Mouse (Mus musculus) liver, embryonic 16.5 days (tissue): ENCODE measurements around the gene Olfr392. TPM values are rescaled to one million over a fixed set of nuclear protein-coding genes. Genes with fewer than 3 reads are reported as not detected.

ENCODE experiments used
- ATAC-seq: fragments of 200-750 bp; cut with Nextera tagmentation; 2 replicates; pipeline ENCODE4 v1.8.0; 2017; ENCODE audit warnings: low read depth, mild to moderate bottlenecking, moderate number of reproducible peaks, moderate library complexity
- H3K27ac ChIP-seq: fragments of 300-500 bp; sonication (generic); 2 replicates; pipeline ENCODE4 v1.5.1; 2014; ENCODE audit warnings: mild to moderate bottlenecking, low read length
- H3K27me3 ChIP-seq: fragments of 300-500 bp; sonication (generic); 2 replicates; pipeline ENCODE4 v1.6.1; 2014; ENCODE audit warnings: low read depth, low read length, mixed read lengths; ENCODE audit not compliant: control insufficient read depth, insufficient read depth
- H3K36me3 ChIP-seq: fragments of 300-500 bp; sonication (generic); 2 replicates; pipeline ENCODE4 v1.6.1; 2014; ENCODE audit warnings: mild to moderate bottlenecking; ENCODE audit not compliant: control insufficient read depth, insufficient read depth
- H3K4me1 ChIP-seq: fragments of 300-500 bp; sonication (generic); 2 replicates; pipeline ENCODE4 v1.6.1; 2014; ENCODE audit warnings: low read depth, low read length, mixed read lengths; ENCODE audit not compliant: control insufficient read depth
- H3K4me2 ChIP-seq: fragments of 300-500 bp; sonication (generic); 2 replicates; pipeline ENCODE4 v1.6.1; 2014; ENCODE audit warnings: low read depth, low read length, mixed read lengths
- H3K4me3 ChIP-seq: fragments of 300-500 bp; sonication (generic); 2 replicates; pipeline ENCODE4 v1.5.1; 2014; ENCODE audit warnings: low read depth, mild to moderate bottlenecking, low read length
- H3K9ac ChIP-seq: fragments of 300-500 bp; sonication (generic); 2 replicates; pipeline ENCODE4 v1.6.1; 2014; ENCODE audit warnings: low read depth, low read length
- H3K9me3 ChIP-seq: fragments of 300-500 bp; sonication (generic); replicated peaks from 2 replicates; pipeline ENCODE4 v1.6.1; 2016; ENCODE audit warnings: low read length; ENCODE audit not compliant: control insufficient read depth
- WGBS: fragments of 180-500 bp; shearing (Covaris S2); extraction: QIAGEN DNeasy Blood & Tissue Kit; methylation state at CpG from one replicate; pipeline ENCODE4 v1.1.7; 2014; ENCODE audit not compliant: insufficient replicate concordance; 5-methylcytosine and 5-hydroxymethylcytosine counted together
- polyA plus RNA-seq: library from polyadenylated mRNA; unstranded; fragments of >200 nt; fragmentation: Nextera tagmentation; extraction: Ambion mirVana; gene quantifications from 2 replicates; pipeline ENCODE4 v1.2.1, GENCODE M21; 2015

The Olfr392 gene
- not detected in 2 replicates for polyA plus RNA-seq

- ATAC-seq: no peak
- H3K4me3 ChIP-seq: no peak within 1 kb of the TSS
- no peaks in the 10 kb centered on the region for H3K9me3 ChIP-seq
- no peak within 1 kb of the TSS for H3K4me2 ChIP-seq
- H3K27ac ChIP-seq: no peak within 1 kb of the TSS
- H3K4me1 ChIP-seq: no peaks in the 10 kb centered on the region
- 74% methylated on average over 1 of the region's 1 CpGs for WGBS
- no peaks in the 10 kb centered on the region for H3K27me3 ChIP-seq
- H3K9ac ChIP-seq: no peak within 1 kb of the TSS
- H3K36me3 ChIP-seq: no peaks in the 10 kb centered on the region
These were observed at the start of gene Olfr392 for GRCm38 (mm10) chr11:73816949-73817348. Gene Olfr392, minus strand, starts transcription at chr11:73817049.

GRCm38 (mm10) chr11:73851354-73851753, 34.5 kb upstream of the Olfr392 start, which contains the start of gene Olfr393:
Gene Olfr393, minus strand, starts transcription at chr11:73851454.
- no peaks in the 10 kb centered on the region for H3K9me3 ChIP-seq
- ATAC-seq: no peak
- no peak within 1 kb of the TSS for H3K4me2 ChIP-seq
- no peaks in the 10 kb centered on the region for H3K27me3 ChIP-seq
- H3K9ac ChIP-seq: no peak within 1 kb of the TSS
- H3K4me3 ChIP-seq: no peak within 1 kb of the TSS
- no peaks in the 10 kb centered on the region for H3K36me3 ChIP-seq
- no peaks in the 10 kb centered on the region for H3K4me1 ChIP-seq
- H3K27ac ChIP-seq: no peak within 1 kb of the TSS

- H3K36me3 ChIP-seq: no peaks in the 10 kb centered on the region
- no peak within 1 kb of the TSS for H3K9ac ChIP-seq
- ATAC-seq: no peak
- H3K4me3 ChIP-seq: no peak within 1 kb of the TSS
- no peak within 1 kb of the TSS for H3K27ac ChIP-seq
- H3K4me2 ChIP-seq: no peak within 1 kb of the TSS
- no peaks in the 10 kb centered on the region for H3K4me1 ChIP-seq
- no peaks in the 10 kb centered on the region for H3K9me3 ChIP-seq
- no peaks in the 10 kb centered on the region for H3K27me3 ChIP-seq
- 4% methylated on average over 1 of the region's 1 CpGs for WGBS
These were observed 13.9 kb downstream of the Olfr392 start, which contains the start of gene Olfr391-ps for GRCm38 (mm10) chr11:73802952-73803351. Gene Olfr391-ps, minus strand, starts transcription at chr11:73803052.

GRCm38 (mm10) chr11:73782664-73783063, 34.2 kb downstream of the Olfr392 start, which contains the start of gene Olfr390:
Gene Olfr390, plus strand, starts transcription at chr11:73782964.
- Histone ChIP-seq H3K27me3 (no peaks in the 10 kb centered on the region), H3K9me3 (no peaks in the 10 kb centered on the region), H3K4me1 (no peaks in the 10 kb centered on the region), H3K4me3 (no peak within 1 kb of the TSS), H3K4me2 (no peak within 1 kb of the TSS), H3K9ac (no peak within 1 kb of the TSS), H3K36me3 (no peaks in the 10 kb centered on the region), H3K27ac (no peak within 1 kb of the TSS)
- no peak for ATAC-seq
- WGBS: 55% methylated on average over 1 of the region's 1 CpGs

- Histone ChIP-seq H3K4me1 (no peaks in the 10 kb centered on the region), H3K9me3 (no peaks in the 10 kb centered on the region), H3K27ac (no peak within 1 kb of the TSS), H3K9ac (no peak within 1 kb of the TSS), H3K4me2 (no peak within 1 kb of the TSS), H3K27me3 (no peaks in the 10 kb centered on the region), H3K4me3 (no peak within 1 kb of the TSS), H3K36me3 (no peaks in the 10 kb centered on the region)
- no peak for ATAC-seq
- WGBS: 70% methylated on average over 1 of the region's 1 CpGs
These were observed 36.2 kb downstream of the Olfr392 start, which contains the start of gene Olfr389 for GRCm38 (mm10) chr11:73780613-73781012. Gene Olfr389, minus strand, starts transcription at chr11:73780713.

Other genes starting within 250 kb of the Olfr392 start
- gene Olfr385, start 224.0 kb downstream of the Olfr392 start, polyA plus RNA-seq: not detected in 2 replicates
- gene Olfr384, start 218.5 kb downstream of the Olfr392 start, polyA plus RNA-seq: not detected in 2 replicates
- gene Zfp735, start 128.3 kb downstream of the Olfr392 start, polyA plus RNA-seq: not detected in 2 replicates
- gene Olfr389, start 36.3 kb downstream of the Olfr392 start, polyA plus RNA-seq: not detected in 2 replicates
- gene Olfr390, start 34.1 kb downstream of the Olfr392 start, polyA plus RNA-seq: not detected in 2 replicates
- gene Olfr391-ps, start 14.0 kb downstream of the Olfr392 start, polyA plus RNA-seq: not detected in 2 replicates
- gene Olfr393, start 34.4 kb upstream of the Olfr392 start, polyA plus RNA-seq: not detected in 2 replicates
- not detected in 2 replicates for gene Olfr394, start 73.7 kb upstream of the Olfr392 start, polyA plus RNA-seq
- gene Olfr395, start 92.2 kb upstream of the Olfr392 start, polyA plus RNA-seq: not detected in 2 replicates
- not detected in 2 replicates for gene Olfr23, start 119.6 kb upstream of the Olfr392 start, polyA plus RNA-seq
- not detected in 2 replicates for gene Olfr397, start 143.8 kb upstream of the Olfr392 start, polyA plus RNA-seq
- gene Olfr398, start 173.4 kb upstream of the Olfr392 start, polyA plus RNA-seq: not detected in 2 replicates
- gene Olfr139, start 239.5 kb upstream of the Olfr392 start, polyA plus RNA-seq: not detected in 2 replicates
- not detected in 2 replicates for gene Olfr399, start 239.6 kb upstream of the Olfr392 start, polyA plus RNA-seq